Comparison of ENCODE assay signal across 20 mouse cellular contexts in the genomic region with DNA sequence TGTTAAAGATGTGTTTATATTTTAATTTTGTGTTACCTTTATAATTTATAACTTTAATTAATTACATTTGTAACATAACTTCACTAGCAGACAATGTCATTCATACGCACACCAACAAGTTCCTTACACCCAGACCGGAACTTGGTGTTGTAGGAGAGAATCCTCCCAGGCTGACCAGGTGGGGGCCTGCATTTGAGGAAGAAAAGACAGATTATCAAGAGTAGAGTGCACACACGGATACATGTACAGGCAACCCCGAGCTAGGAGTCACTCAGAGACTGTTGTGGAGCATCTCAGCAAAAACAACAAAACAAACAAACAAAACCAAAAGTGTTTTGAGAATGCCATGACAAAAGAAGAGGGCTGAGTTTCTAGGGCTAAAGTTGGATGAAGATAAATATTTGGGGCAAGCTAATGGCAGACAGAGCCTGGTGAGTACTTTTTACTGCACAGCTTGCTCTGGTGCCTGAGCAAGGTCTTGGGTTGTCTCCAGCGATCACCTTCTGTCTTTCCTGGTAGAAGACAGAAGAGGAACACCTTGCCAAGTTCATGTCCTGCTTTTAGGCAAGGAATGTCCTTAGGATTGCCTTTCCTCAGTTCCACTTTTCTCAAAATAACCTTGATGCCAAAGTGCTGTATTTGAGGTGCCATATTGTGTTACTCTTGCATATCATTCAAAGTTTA.
DNase-seq lines count a peak whose midpoint lies in the region; ATAC-seq lines count a peak whose summit lies in the region.
"Had no signal": no experiment of that assay in that cellular context is flagged by ENCODE, and none has a peak within 500 bp of the region (broad histone marks: within the 10 kb centered on the region; RNA-seq: fewer than 3 reads in every experiment).

No protein-coding gene starts in this region.

- DNase-seq in cerebellum, postnatal 4 days (ENCODE audit: low spot score in 2 of 2) = no peak
- peak; percentile 79 for DNase-seq in cerebellum, adult 11 months
- DNase-seq in cerebellum, adult 8-10 months = peak; percentile 81
- peak; percentile 69 to 84 for DNase-seq in cerebellum, postnatal 14 days
- no peak for DNase-seq in gastrocnemius, postnatal 4 days (ENCODE audit: low spot score in 2 of 2)
- no peak for DNase-seq in thymus, postnatal 14 days
- DNase-seq in urinary bladder, postnatal 10 days (ENCODE audit: low spot score) = no peak
- DNase-seq: adrenal gland, postnatal 10 days; B cell, adult 2 months; gastrocnemius, adult 2 months; gastrocnemius, postnatal 25 days; heart, adult 18-20 months; heart, postnatal 4 days; kidney, adult 8-10 months had no signal

- peak; percentile 93 for ATAC-seq in cerebellum, adult (ENCODE audit: insufficient number of reproducible peaks, low FRiP score, low TSS enrichment)
- ATAC-seq: CD4-positive, CD25-positive, alpha-beta regulatory T cell, adult 4 months; forebrain, embryonic 14.5 days; hindbrain, embryonic 16.5 days; inflammation-experienced regulatory T-cells, adult 6 months; intestine, postnatal 0 days had no signal

Comparison
In these comparisons a context has a peak if more than half of its experiments do, and no peak if none do; other contexts are left out.
1. DNase-seq: peak in cerebellum, adult 11 months (single experiment), cerebellum, adult 8-10 months (single experiment) and cerebellum, postnatal 14 days (2 of 2); none in cerebellum, postnatal 4 days (0 of 2), gastrocnemius, postnatal 4 days (0 of 2), thymus, postnatal 14 days (single experiment) and urinary bladder, postnatal 10 days (single experiment).